Mouse (Mus musculus) kidney, adult 11 months (tissue): ENCODE results near the gene Zfp296.

Source experiments
- DNase-seq: peaks from one replicate; pipeline ENCODE4 v3.0.0; 2022

The Zfp296 gene

DNA sequence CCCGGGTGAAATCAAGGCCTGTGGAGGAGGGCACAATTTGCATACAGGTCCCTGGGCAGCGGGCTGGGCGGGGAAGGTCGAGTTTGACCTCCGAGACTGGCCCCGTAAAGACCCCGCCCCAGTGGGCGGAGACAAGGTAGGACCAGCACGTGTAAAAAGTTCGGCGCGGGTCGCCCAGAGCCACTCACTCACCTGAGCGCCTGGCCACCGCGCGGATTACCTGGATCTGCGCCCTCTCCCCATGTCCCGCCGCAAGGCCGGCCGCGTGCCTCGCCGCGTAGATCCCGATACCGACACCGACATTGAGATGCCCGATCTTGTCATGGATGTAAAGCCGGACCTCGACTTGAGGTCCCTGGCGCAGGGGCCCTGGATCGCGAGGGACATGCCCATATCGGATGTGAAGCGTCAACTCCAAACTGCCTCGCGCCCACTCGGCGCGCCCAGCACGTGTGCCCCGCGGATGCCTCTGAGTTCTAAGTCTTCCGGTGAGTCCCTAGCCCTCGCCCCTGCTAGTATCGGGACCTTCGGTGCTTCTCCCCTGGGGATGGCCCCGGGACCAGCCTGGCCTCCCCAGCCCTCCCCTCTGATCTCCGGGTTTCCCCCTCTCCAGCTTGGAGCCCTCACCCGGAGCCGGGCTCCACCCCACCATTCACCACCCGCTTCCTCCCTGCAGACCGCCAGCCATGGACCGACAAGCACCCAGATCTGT lies at the start of gene Zfp296, which contains the start of gene Gemin7:
Zfp296 (plus strand) TSS at position 147 of the 712 bp plus-strand sequence.
Gemin7 (minus strand) TSS at position 455 of the 712 bp plus-strand sequence.
- DNase-seq = peak; percentile 55

DNA sequence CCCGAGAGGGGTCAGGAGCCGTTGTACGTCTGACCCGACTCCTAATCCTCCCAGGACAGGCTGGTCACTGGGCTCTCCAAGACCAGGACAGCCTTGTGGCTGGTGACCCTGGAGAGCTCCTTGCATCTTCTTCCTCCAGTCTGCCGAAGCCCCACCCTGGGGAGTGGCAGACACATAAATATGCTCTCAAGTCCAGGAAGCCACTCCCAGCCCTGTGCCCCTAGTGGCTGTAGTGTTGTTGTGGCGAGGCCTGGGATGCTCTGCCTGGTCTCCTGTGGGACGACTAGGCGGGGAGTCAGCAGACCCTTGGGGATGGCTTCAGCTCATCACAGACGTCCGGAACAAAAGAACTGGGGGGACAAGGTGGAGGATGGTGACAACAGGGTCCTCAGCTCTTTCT lies 46.0 kb upstream of the Zfp296 start:
- no peak for DNase-seq

DNA sequence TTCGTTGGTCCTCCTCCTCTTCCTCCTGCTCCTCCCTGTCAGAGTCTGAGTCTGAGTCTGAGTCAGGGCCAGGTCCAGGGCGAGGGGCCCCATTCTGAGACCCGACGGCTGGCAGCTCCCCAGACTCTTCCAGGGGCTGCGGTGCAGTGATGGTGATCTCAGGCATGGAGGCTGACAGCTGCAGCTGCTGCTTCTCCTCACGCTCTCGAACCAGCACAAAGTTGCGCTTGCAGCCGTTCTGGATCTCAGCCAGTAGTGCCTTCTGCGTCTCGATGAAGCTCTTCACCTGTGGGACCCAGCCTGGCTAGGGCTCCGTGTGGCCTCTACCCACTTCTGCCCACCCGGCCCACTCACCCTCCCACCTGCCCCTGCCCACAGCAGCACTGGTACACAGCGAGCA lies 44.8 kb upstream of the Zfp296 start:
- no peak for DNase-seq

DNA sequence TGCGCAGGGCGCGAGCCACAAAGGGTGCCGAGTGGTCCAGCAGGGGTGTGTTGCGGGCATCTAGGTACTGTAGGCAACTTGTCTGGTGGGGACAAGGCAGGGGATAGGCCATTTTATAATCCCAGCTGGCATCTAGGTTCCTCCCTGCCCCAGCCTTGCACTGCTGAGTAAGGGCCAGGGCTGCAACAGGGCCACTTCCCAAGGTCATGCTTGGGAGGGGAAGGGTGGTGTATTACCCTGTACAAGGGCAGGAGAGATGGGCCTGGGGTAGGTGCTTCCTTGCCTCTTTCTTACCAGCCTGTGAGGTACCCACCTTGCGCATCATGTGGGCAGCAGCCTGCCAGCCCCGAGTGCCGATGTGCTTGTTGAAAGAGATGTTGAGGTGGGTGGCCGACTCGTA lies 42.4 kb upstream of the Zfp296 start:
- DNase-seq = no peak

DNA sequence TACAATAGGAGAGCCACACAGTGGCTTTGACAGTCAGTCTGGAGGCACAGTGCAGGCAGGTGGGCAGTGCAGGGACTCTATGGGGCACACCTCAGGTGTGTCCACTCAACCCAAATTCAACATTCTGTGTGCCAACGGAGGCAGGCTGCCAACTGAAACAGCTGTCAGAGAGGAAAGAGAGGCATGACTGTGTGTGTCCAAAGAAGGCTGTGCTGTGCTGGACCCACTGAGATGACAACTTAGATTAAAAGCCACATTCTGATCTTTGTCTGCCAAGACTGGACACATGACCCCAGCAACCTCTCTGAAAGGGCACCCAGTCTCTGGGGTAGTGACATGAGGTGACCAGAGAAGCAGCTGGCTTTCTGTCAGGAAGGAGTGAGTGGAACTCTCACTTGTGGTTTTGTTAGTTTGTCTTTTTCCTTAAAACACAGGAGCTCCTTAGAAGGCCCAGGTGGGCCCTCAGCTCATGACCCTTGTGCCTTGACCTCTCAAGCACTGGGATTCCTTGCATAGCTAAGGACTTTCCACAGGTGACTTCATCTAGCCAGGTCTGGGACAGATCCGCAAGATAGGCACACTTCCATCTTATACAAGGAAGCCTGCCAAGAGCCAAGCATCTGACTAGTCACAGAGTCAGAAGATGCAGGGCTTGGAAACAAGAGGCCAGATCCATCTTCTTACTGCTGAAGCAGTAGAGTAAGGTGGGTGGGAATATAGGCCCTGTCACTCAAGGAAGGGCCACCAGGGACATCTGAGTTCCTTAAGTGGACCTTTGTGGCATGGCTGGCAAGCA lies 36.1 kb upstream of the Zfp296 start:
- DNase-seq = peak; percentile 28

DNA sequence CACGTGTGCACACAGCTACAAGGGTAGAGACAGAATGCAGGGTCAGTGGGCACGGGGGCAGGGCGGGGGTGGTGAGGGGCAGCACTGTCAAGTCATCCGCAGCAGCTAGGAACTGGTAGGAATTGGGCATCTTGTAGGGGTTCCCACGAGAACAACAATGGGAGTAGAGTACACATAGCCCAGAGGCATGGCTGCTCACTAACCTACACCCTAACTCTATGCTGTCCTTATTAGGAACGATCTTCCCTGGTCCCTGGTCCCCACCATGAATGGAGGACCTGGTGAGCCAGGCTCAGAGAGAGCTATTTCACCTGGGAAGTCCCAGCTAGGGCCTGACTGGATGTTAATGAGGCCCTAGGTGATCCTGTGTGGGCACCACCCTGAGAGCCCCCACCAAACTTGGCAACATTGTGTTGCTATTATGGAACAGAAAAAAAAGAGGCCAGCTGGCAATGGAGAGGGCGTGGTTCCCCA lies 35.4 kb upstream of the Zfp296 start:
- no peak for DNase-seq

DNA sequence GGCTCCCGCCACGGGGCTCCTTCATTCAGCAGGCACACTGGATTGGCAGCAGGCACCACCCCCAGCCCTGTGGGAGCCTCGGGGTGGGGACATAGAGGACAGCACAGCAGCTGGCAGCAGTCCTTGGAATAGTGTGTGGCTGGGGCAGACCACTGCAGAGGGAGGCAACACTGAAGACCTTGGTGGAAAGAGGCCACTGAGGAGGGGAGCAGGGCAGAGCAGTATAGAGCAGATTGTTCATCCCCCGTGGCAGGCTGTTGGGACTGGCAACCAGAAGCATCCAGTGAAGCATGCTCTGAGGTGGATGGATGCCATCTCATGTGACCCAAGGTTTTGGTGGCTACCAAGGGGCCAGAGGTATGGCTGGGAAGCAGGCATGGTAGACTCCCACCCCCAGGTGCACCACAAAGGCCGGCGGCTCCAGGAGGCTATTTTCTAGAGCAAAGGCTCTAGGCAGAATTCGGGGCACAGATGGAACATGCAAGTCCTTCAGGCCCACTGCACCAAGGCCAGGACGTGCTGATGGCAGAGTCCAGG lies 34.9 kb upstream of the Zfp296 start:
- DNase-seq = peak; percentile 43

DNA sequence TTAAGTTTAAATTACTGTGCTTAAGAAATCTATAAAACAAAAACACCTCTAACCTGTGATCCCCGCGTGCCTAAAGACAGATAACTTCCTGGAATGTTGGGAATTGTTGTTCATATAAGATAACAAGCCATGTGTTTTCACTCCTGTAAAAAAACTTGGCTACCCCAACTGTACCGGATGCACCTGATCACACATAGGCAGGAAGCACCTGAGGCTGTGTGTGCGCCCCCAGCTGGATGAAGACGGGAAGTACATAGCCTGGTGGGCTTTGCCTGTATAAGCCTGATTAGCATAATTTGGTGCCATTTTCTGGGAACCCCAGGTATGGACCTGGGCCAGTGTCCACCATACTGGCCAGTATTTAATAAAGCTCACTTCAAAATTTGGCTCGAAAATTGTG lies 33.5 kb upstream of the Zfp296 start:
- no peak for DNase-seq

DNA sequence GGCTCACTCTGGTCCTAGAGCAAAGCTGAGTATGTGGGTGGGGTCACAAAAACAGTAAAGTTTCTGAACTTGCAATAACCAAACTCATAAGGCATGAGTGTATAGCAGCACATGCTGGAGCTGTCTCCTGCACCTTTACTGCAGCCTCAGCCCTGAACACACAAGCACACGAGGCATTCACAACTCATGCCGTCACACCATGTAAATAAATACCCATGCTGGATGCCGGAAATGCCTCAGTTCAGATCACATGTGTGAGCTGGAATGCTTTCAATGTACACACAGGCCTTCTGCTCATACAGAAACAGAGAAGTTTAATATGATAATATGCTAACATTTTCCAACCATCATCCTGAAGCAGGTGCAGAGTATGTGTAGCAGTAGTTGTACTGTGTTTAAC lies 31.1 kb upstream of the Zfp296 start:
- DNase-seq = no peak

DNA sequence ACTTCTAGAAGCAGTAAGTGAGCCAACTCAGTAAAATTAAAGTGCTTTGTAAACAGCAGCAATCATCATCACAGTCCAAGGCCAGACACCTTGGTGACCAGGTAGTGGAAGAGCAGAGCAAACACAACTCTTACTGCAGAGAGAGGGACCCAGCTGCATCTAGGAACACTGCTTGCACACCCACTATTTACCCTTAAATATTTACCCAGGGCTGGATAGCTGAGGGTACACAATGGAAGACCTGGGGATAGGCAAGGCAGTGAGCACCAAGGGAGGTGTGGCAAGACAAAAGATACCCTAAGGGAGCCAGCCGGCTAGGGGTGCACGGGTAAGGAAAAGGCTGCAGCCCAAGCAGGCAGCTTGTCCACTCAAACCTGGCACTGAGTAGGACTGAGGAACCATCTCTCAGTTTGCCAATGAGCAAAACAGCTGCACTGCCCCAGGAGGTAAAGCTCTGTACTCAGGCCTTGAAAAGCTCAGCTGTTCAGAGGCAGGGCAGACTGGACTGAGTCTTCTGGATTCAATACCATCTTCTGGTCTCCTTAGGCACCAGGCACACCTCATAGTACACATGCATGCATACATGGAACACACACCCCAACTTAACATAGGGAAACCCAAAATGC lies 29.6 kb upstream of the Zfp296 start:
- no peak for DNase-seq

DNA sequence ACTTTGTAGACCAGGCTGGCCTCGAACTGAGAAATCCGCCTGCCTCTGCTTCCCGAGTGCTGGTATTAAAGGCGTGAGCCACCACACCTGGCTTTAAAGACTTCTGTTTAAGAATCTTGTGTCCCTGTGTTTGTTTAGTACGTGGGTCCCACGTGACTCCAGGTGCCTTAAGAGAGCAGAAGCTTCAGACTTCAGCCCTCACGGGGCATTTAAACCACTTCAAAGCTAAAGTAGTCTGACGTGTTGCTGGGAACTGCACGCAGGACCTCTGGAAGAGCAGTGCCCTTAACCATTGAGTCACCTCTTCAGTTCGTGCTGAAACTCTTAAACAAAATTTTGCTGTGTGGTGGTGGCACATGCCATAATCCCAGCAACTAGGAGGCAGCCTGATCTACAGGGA lies 27.7 kb upstream of the Zfp296 start:
- no peak for DNase-seq

DNA sequence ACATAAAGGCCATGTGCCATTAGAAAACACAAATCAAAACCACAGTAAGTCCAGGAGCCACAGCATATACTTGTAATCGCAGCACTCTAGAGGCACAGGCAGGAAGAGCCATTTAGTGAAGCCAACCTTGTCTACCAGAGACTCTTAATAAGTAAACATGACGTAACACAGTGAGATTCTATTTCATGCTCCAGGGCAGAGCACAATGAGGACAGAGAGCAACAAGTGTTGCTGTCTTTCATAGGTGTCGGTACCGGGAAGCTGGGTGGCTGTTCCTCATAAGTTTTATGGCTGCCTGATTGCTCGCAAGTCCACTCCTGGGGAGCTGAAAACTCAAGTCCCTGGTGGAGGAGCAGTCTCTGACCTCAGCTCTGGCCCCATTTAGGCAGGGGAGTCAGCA lies 25.5 kb upstream of the Zfp296 start:
- DNase-seq = no peak

DNA sequence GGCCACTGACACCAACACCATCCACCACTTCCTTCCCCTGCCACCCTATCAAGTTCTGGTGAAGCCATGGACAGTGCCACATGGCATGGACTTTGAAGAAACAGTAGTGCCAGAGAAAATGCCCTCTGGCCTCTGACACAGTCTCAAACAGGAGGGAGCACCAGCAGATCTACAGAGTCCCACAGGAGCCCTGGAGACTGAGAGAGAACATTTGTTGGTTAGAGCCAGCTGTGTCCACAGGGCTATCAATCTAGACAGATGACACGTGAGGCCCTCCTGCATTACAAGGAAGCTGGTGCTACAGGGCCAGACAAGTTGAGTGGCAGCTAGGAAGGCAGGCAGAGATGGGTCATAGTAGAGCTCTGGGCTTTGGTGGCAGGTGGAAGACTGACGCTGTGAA lies 24.6 kb upstream of the Zfp296 start:
- no peak for DNase-seq

DNA sequence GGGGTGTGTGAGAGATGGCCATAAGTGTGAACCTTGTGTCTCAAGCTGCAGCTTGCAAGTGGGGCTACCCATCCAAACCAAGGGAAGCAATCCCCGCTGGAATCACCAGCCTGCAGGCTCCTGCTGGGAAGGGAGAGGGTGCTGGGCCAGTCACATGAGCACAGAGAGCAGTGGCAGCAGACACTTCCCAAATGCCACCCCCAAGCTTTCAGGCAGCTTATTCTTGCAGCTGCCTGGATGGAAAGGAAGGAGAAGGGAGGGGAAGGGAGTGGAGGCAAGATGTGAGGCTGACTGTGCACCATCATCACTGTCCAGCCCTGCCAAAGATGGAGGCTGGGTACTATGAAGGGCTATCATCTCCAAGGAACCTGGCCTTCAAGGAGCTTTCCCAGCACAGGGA lies 22.9 kb upstream of the Zfp296 start:
- DNase-seq = no peak

DNA sequence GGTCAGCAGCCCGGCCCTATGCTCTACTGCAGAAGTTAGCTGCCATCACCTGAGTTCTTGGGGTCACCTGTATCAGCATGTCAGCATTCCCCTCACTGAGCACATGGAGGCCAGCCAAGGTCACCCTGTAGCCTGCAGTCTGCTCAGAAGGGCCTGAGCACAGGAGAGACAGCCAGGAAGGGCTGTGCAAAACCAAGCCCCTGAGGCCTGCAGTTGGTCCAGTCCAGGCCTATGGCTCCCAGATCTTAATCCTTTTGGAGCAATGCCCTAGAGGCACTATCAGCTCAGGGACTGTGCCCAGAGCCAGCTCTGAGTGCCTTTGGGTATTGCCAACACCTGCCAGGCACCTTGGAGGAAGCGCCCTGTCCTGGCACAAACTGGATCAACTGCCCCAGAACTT lies 20.0 kb upstream of the Zfp296 start:
- peak; percentile 65 for DNase-seq

DNA sequence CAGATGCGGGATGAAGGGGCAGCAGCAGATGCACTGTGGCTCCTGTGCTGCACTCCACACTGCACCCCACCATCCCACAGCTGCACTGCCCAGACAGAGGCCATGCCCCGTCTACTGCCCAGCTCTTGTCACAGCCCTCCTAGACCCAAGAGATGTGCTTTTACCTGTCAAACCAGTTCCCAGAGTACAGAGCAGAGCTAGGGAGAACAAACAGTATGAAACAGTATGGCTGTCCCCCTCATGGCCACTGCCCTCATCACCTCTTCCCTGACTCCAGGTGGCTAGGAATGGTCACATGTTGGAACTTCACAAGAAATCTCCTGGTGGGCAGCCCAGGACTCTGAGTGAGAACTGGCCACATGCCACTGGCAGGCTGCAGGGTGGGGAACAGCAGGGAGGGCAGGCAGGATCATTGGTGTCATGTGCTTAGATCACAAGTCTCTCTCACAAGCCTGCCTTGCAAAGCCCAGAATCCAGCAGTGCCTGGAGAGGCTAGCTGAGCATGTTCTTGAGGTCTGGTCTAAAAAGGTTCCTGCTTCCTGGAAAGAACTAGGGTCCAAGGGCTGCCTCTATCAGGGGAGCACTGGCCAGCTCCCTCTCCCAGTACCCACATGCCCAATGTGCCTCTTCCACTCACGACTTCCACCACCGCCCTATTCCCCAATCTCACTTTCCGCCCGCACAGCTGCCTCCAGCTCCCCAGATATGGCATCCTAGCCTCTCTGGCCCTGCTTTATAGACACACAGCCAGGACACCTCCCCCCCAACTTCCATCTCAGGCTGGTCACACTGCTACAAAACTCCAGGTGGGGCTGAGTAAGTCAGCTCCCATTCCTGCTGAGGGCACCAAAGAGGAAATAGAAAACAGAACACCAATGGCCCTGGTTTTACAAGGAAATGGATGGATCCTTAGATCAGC lies 18.8 kb upstream of the Zfp296 start:
- no peak for DNase-seq

DNA sequence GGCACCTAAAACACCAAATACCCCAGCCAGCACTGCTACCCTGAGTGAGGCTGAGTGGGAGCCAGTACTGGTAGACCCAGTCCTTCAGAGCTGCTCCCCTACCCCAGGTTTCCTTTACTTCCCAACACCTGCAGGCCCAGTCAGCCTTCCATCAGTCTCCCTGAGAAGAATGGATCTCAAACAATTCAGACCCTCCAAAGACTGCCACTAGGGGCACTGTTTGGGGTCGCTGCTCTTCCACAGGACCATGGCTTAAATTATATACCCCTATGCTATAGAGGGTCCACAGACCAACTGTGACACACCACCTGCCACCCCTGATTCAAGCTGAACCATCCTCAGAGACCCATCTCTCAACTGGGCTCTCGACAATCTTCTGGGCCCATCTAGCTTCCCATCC lies 18.1 kb upstream of the Zfp296 start:
- no peak for DNase-seq

DNA sequence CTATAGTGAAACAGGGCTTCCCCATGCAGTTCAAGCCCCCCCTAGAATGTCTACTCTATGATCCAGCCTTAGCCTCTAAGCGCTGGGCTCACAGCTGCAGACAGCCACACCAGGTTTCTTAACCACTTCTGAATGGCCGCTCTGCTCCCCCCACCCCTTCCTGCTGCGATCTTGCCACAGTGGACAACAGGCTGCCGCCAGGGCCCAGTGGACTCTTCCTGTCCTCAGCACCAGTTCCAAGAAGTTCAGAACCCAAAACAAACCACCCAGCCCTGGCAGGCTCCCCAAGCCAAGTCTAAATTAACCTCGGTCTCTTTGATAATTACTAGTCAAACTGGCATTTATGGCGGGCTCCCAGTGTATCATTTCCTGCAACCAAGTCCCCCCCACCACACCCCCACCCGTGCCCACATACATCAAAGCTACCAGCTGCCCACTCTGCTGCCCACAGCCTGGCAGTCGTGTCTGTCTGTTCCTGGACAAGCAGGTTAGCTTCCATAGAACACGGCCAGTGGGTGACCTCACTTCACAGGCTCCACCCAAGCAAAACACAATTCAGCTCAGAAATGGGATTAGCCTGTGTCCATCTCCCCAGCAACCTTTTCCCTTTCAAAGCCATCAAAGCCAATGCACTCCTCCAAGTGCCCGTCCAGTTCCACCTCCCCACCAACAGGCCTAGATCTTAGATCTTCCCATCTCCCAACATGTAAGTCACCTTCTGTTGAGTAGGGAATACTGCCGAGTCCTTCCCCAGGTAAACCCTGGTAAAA lies 16.4 kb upstream of the Zfp296 start:
- DNase-seq = peak; percentile 28

DNA sequence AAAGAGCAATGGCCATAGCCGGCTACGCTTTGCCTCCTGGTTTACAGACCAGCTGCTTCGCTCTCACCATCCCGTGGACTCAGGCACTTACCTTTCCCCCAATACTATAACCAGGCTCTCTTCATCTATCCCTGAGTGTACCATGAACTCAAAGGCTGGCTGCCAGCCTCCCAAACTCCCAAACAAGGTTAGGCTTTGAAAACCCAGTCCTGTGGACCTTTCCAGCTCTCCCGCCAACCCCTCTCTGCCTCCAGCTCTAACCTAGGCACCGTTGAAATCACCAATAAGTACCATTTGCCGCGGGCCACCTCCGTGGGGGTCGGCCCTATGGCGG lies 15.7 kb upstream of the Zfp296 start:
- DNase-seq = peak; percentile 36

DNA sequence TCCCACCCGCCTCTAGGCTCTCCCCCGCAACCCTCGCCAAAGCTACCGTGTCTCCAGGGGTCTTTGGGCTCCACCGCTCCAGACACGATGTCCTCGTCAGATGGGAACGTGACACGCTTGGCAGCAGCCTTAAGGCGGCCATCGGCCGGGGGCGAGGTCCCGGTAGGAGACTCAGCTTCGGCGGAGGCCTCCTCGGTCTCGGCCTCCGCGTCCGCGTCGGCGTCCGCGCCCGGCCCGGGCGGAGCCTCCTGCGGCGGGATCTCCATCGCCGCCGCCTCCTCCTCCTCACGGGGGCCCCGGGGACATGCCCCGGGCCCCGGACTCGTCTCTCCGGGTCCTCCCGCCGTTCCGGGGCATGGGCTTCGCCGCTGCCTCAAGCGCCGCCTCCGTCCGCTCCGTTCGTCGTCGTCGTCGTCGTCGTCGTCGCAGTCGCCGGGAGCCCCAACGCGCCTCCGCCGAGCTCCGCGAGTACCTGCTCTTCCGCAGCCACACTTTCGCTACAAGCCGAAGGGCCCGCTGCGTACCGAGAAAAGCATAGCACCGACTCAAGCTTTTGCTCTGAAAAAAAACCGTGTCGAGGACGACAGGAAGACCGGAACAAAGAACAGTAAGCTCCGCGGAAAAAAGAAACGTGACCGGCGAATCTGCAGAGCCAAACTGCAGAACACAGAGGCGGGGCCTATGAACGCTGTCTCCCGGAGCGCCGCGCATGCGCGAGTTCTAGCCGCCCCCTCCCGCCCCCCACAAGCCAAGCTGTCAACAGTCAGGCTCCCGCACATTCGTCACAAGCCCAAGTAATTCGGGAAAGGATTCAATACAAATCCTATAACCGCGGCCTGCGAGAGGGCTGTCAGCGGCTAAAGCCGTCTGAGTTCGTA lies 15.1 kb upstream of the Zfp296 start:
- peak; percentile 82 for DNase-seq
